Mouse (Mus musculus) left cerebral cortex, postnatal 25 days (tissue): ENCODE data around the gene Atg5. TPM values are rescaled to one million over a fixed set of nuclear protein-coding genes. Genes with fewer than 3 reads are reported as not detected.
"Not testable (repeated sequence)": the region's sequence is repeated elsewhere in the genome, so short reads cannot be mapped to it uniquely, and the experiment has no call there.

ENCODE experiments used
- DNase-seq, 2 experiments: peaks; one replicate each; pipeline ENCODE4 v3.0.0; 2022; ENCODE audit warnings: low spot score in 2 of 2, mixed read lengths in 1 of 2
- intact Hi-C: fragments of 180-260 bp; cut with DNase I; formaldehyde crosslinking; loops from one replicate; pipeline ENCODE4 v1.15.1; 2025
- total RNA-seq, 2 experiments: library from RNA; stranded (reverse); gene quantifications; 2 replicates each; pipeline ENCODE4 v1.2.3; 2021

The Atg5 gene
- total RNA-seq: 10 to 100 TPM; 23.1 to 23.5 TPM

DNA sequence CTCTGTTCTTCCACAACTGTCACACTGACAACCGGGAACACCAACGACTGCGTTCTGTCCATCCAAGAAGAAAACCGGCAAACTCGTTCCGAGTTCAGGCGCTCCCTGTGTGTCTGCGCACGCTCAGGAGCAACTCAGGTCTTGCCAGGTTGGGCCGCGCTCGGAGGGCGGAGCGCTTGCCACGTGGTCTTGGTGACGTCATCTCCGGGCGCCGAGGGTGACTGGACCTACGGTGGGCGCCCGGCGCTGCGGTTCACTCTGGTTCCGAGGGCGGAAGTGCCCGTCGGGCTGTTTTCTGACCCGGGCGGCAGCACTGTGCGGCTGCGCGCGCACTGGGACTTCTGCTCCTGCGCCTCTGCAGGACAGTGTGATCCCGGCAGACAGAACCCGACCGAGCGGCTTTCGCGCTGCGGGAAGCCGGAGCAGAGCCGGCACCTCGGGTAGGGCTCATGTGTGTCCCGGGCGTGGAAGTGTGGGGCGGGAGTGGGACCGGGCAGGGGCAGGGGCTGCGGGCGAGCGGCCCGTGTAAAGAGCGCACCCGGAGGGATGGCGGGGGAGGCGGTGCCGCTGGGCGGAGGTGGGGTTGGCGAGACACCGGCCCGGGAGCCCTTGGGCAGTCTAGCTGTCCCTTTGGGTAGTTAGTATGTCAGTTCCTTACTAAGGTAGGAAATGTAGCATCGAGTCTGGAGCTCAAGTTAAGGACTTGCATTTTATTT, at the start of gene Atg5:
Gene Atg5, plus strand, starts transcription at position 214 of the 716 bp plus-strand sequence.
- peak; percentile 99 for DNase-seq
- intact Hi-C loops: no loop called here

- intact Hi-C loops: loop anchor here (1.0 kb wide), 1 partner anchor 265 kb away; no protein-coding TSS in a partner anchor
Measured at GRCm38 (mm10) chr10:44219073-44219472, 49.1 kb upstream of the Atg5 start.

DNA sequence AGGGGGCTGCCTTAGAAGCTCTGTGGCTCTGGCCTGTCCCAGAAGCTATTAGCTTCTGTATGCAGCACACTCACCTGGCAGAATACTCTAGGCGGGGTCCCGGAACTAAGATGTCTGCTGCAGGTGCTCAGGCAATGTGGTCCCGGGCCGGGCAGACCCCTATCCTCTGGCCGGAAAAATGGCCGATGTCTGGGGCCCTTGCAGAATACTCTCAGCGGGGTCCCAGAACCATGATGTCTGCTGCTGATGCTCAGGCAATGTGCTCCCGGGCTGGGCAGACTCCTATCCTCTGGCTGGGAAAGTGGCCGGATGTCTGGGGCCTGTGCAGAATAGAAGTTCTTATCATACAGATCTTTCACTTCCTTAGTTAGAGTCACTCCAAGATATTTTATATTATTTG, 43.8 kb upstream of the Atg5 start:
- intact Hi-C loops: no loop called here
- DNase-seq: no peak

More at GRCm38 (mm10) chr10:44219073-44219472, 49.1 kb upstream of the Atg5 start:
- DNase-seq: peak in 1 of 2 experiments; percentile 5

GRCm38 (mm10) chr10:44233351-44233750, 34.8 kb upstream of the Atg5 start:
- peak; percentile 17 to 44 for DNase-seq
- intact Hi-C loops: loop anchor here (10.0 kb wide), 1 partner anchor 659 kb away; the partner anchor contains the start of gene Cd24a

- intact Hi-C loops: loop anchor here (2.0 to 10.0 kb wide), 2 partner anchors 280 to 660 kb away; partner anchors contain the start of gene Cd24a
- DNase-seq: not testable (repeated sequence)
Measured at GRCm38 (mm10) chr10:44235298-44235697, 32.9 kb upstream of the Atg5 start.

GRCm38 (mm10) chr10:44256624-44257023, 11.5 kb upstream of the Atg5 start:
- intact Hi-C loops: no loop called here
- DNase-seq: peak in 1 of 2 experiments; percentile 17

DNA sequence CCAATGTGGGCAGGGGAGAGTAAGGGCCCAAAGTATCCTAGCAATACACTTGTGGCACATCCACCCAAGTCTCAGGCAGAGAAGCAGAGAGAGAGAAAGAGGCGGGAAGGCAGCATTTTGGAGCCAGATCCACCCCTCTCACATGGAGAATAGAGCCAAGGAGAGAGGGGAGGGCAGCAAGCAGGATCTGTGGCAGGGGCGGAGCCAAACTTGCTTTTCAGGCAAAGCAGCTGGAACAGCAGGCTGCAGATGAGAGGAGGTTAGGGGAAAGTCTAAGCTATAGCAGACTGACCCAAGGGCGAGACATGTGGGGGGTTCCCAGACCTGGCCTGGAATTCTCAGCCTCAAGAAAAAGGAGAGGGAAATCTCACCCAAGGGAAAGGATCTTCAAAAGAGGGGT, 2.3 kb upstream of the Atg5 start:
- intact Hi-C loops: no loop called here
- no peak for DNase-seq

DNA sequence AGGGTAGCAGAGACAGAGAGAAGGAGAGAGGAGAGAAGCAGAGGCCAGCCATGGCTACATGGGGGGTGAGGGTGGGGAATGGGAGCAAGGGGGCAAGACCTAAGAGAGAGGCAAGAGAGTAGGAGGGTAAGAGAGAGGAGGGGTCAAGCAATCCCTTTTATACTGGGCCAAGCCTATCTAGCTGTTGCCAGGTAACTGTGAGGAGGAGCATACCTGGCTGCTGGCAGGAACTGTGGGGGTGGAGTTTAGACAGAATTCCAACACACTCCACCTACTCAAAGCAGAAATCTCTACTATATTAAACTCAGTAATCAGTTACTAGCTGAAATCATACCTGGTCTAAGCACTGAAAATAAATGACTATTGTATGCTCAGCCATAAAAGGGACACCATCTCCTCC, 1.6 kb upstream of the Atg5 start:
- intact Hi-C loops: no loop called here
- no peak for DNase-seq

DNA sequence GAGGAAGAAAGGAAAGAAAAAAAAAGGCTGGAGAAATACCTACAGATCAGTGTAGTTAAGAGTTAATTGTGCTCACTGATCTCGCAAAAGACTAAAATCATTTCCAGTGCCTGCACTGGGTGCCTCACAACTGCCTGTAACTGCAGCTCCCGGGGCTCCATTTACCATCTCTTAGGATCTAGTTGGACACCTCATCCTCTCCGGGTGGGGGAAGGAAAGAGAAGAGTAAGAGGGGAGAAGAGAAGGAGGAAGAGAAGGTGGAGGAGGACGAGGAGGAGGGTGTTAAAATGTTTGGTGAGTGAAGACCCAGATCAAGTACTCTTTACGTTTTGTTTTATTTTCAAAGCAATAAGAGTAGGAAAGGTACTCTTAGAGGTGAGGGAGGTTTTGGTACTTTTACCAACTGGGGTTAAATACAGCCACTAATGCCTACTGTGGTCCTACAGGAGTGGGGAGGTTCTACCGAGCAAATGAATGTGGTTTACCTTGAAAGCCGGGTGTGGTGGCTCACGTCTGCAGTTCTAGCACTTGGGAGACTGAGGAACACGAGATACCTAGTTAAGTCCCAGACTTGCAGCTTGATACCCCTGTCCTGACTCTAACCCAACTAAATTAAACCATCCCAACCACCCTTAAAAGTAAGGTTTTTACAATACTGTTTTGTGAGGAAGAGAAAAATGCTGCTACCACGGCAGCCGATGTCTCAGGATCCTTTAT, 574 bp upstream of the Atg5 start:
- intact Hi-C loops: no loop called here

DNA sequence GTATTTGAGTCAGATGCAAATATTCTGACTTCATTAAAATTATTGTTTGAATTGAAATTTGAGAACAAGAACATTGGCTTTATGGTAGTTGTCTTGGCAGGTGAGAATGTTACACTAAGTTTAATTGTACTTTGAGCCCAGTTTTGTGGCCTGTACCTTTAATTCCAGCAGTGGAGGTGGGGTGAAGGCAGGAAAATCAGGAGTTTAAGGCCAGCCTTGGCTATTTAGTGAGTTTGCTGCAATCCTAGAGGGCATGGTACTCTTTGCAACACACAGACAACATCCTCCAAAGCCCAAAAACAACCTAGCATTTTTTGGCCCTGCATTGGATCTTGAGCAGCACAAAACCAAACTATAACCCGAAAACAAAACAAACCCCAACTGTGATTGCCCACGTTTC, 1.1 kb downstream of the Atg5 start:
- intact Hi-C loops: no loop called here
- no peak for DNase-seq

More for the DNA sequence above, 574 bp upstream of the Atg5 start:
- DNase-seq: no peak

GRCm38 (mm10) chr10:44282323-44282722, 14.2 kb downstream of the Atg5 start:
- intact Hi-C loops: no loop called here
- DNase-seq: no peak

- DNase-seq: no peak
- intact Hi-C loops: no loop called here
Measured at GRCm38 (mm10) chr10:44285106-44285505, 16.9 kb downstream of the Atg5 start.

- DNase-seq: no peak
- intact Hi-C loops: no loop called here
Measured at GRCm38 (mm10) chr10:44285935-44286334, 17.8 kb downstream of the Atg5 start.

DNA sequence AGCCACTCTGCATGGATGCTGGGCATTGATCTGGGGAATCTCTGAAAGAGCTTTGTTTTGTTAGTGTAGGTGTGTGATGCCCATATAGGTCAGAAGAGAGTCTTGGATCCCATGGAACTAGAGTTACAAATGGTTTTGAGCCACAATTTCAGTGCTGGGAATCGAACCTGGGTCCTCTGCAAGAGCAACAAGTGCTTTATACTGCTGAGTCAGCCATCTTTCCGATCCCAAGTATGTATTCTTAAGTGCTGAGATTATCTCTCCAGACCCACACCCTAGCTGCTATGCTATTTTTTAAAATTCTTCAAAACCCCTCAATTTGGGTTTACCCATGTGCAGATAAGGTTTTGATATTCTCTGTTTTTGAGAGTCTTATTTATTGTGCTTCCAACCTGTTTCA, 22.7 kb downstream of the Atg5 start:
- no peak for DNase-seq
- intact Hi-C loops: no loop called here

DNA sequence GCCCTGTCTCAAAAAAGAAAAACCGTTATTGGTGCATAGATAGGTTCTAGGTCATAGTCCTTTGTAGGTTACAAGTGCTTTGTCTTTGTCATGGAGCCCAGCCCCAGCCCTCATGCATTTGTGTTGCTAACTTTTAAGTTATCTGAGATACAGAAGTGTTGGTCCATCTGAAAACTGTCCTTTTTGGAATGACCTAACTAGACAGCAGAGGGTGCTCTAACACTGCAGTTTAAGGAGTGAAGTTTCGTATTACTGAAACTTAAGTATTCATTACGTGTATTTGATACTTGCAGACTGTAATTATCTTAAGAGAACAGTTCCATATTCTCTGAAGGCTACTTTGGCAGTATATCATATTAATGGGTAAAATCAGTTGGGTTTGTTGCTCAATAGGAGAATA, 24.0 kb downstream of the Atg5 start:
- intact Hi-C loops: loop anchor here (1.0 to 2.0 kb wide), 3 partner anchors 163 to 753 kb away; no protein-coding TSS in a partner anchor
- DNase-seq: peak; percentile 39 to 43

DNA sequence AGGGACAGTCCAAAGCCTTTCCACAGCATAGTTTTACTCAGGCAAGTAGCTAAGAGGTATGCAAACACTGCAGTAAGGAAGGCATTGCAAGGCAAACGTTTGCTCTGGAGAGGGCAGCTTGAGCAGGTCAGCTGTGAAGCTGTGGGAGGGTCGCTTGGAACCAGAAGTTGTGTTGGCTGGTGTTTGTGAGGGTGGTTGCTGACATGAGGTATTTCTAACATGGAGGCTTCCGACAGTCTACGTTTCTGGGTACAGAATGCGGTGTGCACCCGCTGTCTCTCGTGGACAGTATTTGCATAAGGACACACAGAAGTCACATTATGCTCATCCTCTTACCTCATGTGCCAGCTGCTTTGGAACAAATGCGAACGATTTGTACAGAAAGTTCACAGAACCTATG, 31.0 kb downstream of the Atg5 start:
- peak in 1 of 2 experiments; percentile 36 for DNase-seq
- intact Hi-C loops: no loop called here

DNA sequence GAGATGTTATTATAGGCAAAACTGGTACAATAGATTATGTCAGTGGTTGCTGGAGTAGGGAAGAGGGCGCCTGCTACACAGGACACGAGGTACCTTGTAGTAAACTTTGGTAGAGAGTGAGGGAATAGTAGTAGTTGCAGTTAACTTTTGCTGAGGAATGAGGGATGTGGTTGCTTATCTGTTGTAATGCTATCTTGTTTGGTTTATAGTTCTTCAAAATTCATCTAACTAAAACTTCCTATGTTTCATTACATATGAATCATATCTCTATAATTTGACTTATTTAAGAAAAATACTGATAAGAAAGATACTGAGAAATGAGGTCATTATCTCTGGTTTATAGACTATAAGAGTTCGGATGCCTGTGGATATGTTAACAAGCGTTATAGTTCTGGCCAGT, 31.9 kb downstream of the Atg5 start:
- intact Hi-C loops: no loop called here
- no peak for DNase-seq

DNA sequence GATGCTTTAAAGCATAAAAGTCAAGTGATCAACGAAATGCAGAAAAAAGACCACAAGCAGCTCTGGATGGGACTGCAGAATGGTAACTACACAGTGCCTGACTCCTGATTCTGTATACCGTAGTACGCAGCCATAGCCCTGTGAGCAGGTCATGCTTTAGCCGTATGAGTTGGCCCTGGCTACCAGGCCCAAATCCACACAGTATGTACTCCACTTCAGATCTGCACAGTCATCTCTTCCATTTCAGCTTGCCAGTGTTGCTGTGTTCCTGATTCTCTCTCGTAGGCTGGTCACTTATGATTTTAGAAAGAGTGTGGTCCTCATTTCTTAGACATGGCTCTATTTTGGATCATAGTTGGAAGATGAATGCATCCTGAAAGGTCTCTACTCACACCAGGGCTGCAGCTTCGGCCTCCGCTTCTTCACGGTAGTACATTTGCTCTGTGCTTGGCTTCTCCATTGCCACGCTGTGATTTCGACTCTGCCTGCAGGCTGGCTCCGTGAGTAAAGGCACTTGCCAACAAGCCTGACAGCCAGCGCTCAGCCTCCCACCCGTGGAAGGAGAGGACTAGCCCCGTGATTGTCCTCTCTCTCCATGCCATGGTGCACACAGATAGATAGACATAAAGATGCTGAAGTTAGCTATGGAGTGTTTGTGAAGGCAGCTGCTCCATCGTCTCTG, 35.6 kb downstream of the Atg5 start:
- intact Hi-C loops: no loop called here
- DNase-seq: peak; percentile 24 to 47

- intact Hi-C loops: no loop called here
- no peak for DNase-seq
Measured at GRCm38 (mm10) chr10:44304330-44304717, 36.2 kb downstream of the Atg5 start.

GRCm38 (mm10) chr10:44304845-44305244, 36.7 kb downstream of the Atg5 start:
- no peak for DNase-seq
- intact Hi-C loops: no loop called here
